Mouse (Mus musculus) lung, embryonic 15.5 days (tissue): ENCODE results near the gene Slx. TPM values are rescaled to one million over a fixed set of nuclear protein-coding genes. Genes with fewer than 3 reads are reported as not detected.
"Not testable (repeated sequence)": the region's sequence is repeated elsewhere in the genome, so short reads cannot be mapped to it uniquely, and the experiment has no call there.

Experiments used
- ATAC-seq: fragments of 200-750 bp; cut with Nextera tagmentation; 2 replicates; pipeline ENCODE4 v1.8.0; 2017; ENCODE audit warnings: moderate number of reproducible peaks, borderline replicate concordance; ENCODE audit not compliant: low FRiP score, low TSS enrichment; ENCODE audit errors: extremely low read depth
- H3K27ac ChIP-seq: fragments of 300-500 bp; sonication (generic); 2 replicates; pipeline ENCODE4 v1.5.1; 2015; ENCODE audit warnings: moderate library complexity, mild to moderate bottlenecking, inconsistent platforms
- H3K27me3 ChIP-seq: fragments of 300-500 bp; sonication (generic); 2 replicates; pipeline ENCODE4 v1.6.1; 2015; ENCODE audit warnings: inconsistent platforms
- H3K36me3 ChIP-seq: fragments of 300-500 bp; sonication (generic); 2 replicates; pipeline ENCODE4 v1.6.1; 2015; ENCODE audit warnings: inconsistent platforms
- H3K4me1 ChIP-seq: fragments of 300-500 bp; sonication (generic); 2 replicates; pipeline ENCODE4 v1.6.1; 2015; ENCODE audit warnings: inconsistent platforms
- H3K4me2 ChIP-seq: fragments of 300-500 bp; sonication (generic); 2 replicates; pipeline ENCODE4 v1.6.1; 2015; ENCODE audit warnings: inconsistent platforms, mild to moderate bottlenecking, moderate library complexity
- H3K4me3 ChIP-seq: fragments of 300-500 bp; sonication (generic); 2 replicates; pipeline ENCODE4 v1.5.1; 2015; ENCODE audit warnings: mild to moderate bottlenecking, inconsistent platforms
- H3K9ac ChIP-seq: fragments of 300-500 bp; sonication (generic); 2 replicates; pipeline ENCODE4 v1.6.1; 2015; ENCODE audit warnings: inconsistent platforms
- H3K9me3 ChIP-seq: fragments of 300-500 bp; sonication (generic); 2 replicates; pipeline ENCODE4 v1.6.1; 2016; ENCODE audit warnings: inconsistent platforms
- WGBS: fragments of 180-500 bp; shearing (Covaris S2); methylation state at CpG from one replicate; pipeline ENCODE4 v1.1.7; 2015; 5-methylcytosine and 5-hydroxymethylcytosine counted together
- microRNA-seq: library from miRNA; unstranded; fragments of <30 nt; microRNA quantifications from one replicate; pipeline ENCODE4, GENCODE M21; 2016
- polyA plus RNA-seq: library from polyadenylated mRNA; unstranded; fragments of >200 nt; fragmentation: Nextera tagmentation; extraction: Ambion mirVana; gene quantifications from 2 replicates; pipeline ENCODE4 v1.2.1, GENCODE M21; 2015

The Slx gene
- not detected in 2 replicates for polyA plus RNA-seq

GRCm38 (mm10) chrX:26545465-26545864 is at the start of gene Slx:
Slx (minus strand) TSS chrX:26545565.
- H3K9ac ChIP-seq, H3K4me3 ChIP-seq, H3K4me1 ChIP-seq, H3K9me3 ChIP-seq, H3K36me3 ChIP-seq, H3K27ac ChIP-seq, H3K27me3 ChIP-seq, ATAC-seq, H3K4me2 ChIP-seq: not testable (repeated sequence)
- 66% methylated on average over 3 of the region's 3 CpGs for WGBS

Small RNAs within 50 kb of the gene (microRNA-seq; reads per million reads assigned to microRNA genes)
- gene Gm27341 = not detected

Other genes starting within 250 kb of the Slx start
- not detected in 2 replicates for gene Gm2030, start 235.5 kb downstream of the Slx start, polyA plus RNA-seq
- gene Gm14525, start 157.1 kb upstream of the Slx start, polyA plus RNA-seq = not detected in 2 replicates